Mouse (Mus musculus) ES-E14 (cell line): ENCODE results near the gene Epha5.

Source experiments
- HCFC1 ChIP-seq: IDR thresholded peaks from 2 replicates; pipeline ENCODE4 v1.6.1; 2012; ENCODE audit warnings: low read length, inconsistent platforms, borderline replicate concordance; ENCODE audit not compliant: insufficient read depth
- ZC3H11A ChIP-seq: IDR thresholded peaks from 2 replicates; pipeline ENCODE4 v1.6.1; 2012; ENCODE audit warnings: low read depth, mild to moderate bottlenecking, inconsistent platforms, low read length, borderline replicate concordance
- ZNF384 ChIP-seq: IDR thresholded peaks from 2 replicates; pipeline ENCODE4 v1.6.1; 2012; ENCODE audit warnings: low read depth, low read length, inconsistent platforms

- TF ChIP-seq HCFC1 = no peak
- TF ChIP-seq ZNF384 = no peak
- TF ChIP-seq ZC3H11A = no peak
Measured at GRCm38 (mm10) chr5:84281290-84282017, 135.7 kb downstream of the Epha5 start.
